Comparison of ENCODE assay signal across 19 mouse cellular contexts in the genomic region with DNA sequence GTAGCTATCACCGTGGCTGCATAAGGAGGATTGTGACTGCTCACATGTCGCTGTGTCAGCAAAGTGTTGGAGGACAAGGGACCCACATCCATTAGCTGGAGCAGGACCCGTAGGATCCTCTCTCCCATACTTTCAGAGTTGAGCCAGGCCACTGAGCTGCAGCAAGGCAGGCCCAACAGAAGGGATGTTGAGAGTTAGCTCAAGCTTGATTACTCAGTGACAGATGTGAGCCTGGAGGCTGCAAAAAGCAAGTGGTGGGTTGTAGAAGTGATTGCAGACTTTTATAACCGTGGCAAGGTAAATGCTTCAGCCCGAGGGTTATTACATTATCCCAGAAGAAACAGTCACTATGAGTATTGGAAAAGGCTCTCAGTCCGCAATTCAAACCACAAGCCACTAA.
DNase-seq lines count a peak whose midpoint lies in the region; ATAC-seq and TF ChIP-seq lines count a peak whose summit lies in the region.
"Had no signal": no experiment of that assay in that cellular context is flagged by ENCODE, and none has a peak within 500 bp of the region (broad histone marks: within the 10 kb centered on the region; RNA-seq: fewer than 3 reads in every experiment).

No protein-coding gene starts in this region.

- no peak overlapping the region for H3K4me2 ChIP-seq in hindbrain, embryonic 11.5 days (replicated peaks; ENCODE audit: low read depth, low read length)
- no peak overlapping the region for H3K4me2 ChIP-seq in hindbrain, postnatal 0 days (ENCODE audit: low read depth, low read length)
- no peak overlapping the region for H3K4me2 ChIP-seq in midbrain, embryonic 13.5 days (replicated peaks)
- no peak overlapping the region for H3K4me2 ChIP-seq in midbrain, embryonic 14.5 days (ENCODE audit: low read length)
- no peak overlapping the region for H3K4me2 ChIP-seq in limb, embryonic 14.5 days (replicated peaks; ENCODE audit: low read depth, low read length, severe bottlenecking)
- H3K4me2 ChIP-seq: embryonic facial prominence, embryonic 15.5 days; heart, embryonic 13.5 days had no signal

- H3K27ac ChIP-seq in hindbrain, embryonic 11.5 days (ENCODE audit: low read depth, low read length), result no peak overlapping the region
- no peak overlapping the region for H3K27ac ChIP-seq in hindbrain, postnatal 0 days
- H3K27ac ChIP-seq in midbrain, embryonic 13.5 days, result no peak overlapping the region
- no peak overlapping the region for H3K27ac ChIP-seq in midbrain, embryonic 14.5 days (replicated peaks; ENCODE audit: low read depth, low read length)
- no peak overlapping the region for H3K27ac ChIP-seq in limb, embryonic 14.5 days (replicated peaks; ENCODE audit: low read depth, low read length)
- H3K27ac ChIP-seq: embryonic facial prominence, embryonic 15.5 days; forebrain, embryonic 10.5 days; heart, embryonic 13.5 days had no signal

- no peaks in the 10 kb centered on the region for H3K27me3 ChIP-seq in hindbrain, embryonic 11.5 days (ENCODE audit: control insufficient read depth, insufficient read depth, low read length)
- no peaks in the 10 kb centered on the region for H3K27me3 ChIP-seq in hindbrain, postnatal 0 days (ENCODE audit: insufficient read depth, low read length)
- H3K27me3 ChIP-seq in midbrain, embryonic 13.5 days, result no peaks in the 10 kb centered on the region
- no peaks in the 10 kb centered on the region for H3K27me3 ChIP-seq in midbrain, embryonic 14.5 days (ENCODE audit: control insufficient read depth, insufficient read depth, low read length)
- H3K27me3 ChIP-seq in limb, embryonic 14.5 days (ENCODE audit: control insufficient read depth, insufficient read depth, low read length), result no peaks in the 10 kb centered on the region
- H3K27me3 ChIP-seq: embryonic facial prominence, embryonic 15.5 days; heart, embryonic 13.5 days had no signal

- H3K9ac ChIP-seq in hindbrain, embryonic 11.5 days (ENCODE audit: low read depth, low read length), result no peak overlapping the region
- H3K9ac ChIP-seq in hindbrain, postnatal 0 days (replicated peaks; ENCODE audit: low read length), result no peak overlapping the region
- no peak overlapping the region for H3K9ac ChIP-seq in midbrain, embryonic 13.5 days (replicated peaks)
- H3K9ac ChIP-seq in midbrain, embryonic 14.5 days (replicated peaks; ENCODE audit: low read length), result no peak overlapping the region
- no peak overlapping the region for H3K9ac ChIP-seq in limb, embryonic 14.5 days (ENCODE audit: low read depth, low read length, severe bottlenecking)
- H3K9ac ChIP-seq: embryonic facial prominence, embryonic 15.5 days; heart, embryonic 13.5 days had no signal

- no peak for TF ChIP-seq POLR2A in limb, embryonic 14.5 days (IDR thresholded peaks at IDR 0.05; ENCODE audit: borderline replicate concordance, extremely low read depth, insufficient read depth, insufficient read length)

- H3K36me3 ChIP-seq in hindbrain, embryonic 11.5 days (ENCODE audit: control insufficient read depth, insufficient read depth, low read length), result no peaks in the 10 kb centered on the region
- no peaks in the 10 kb centered on the region for H3K36me3 ChIP-seq in hindbrain, postnatal 0 days (ENCODE audit: insufficient read depth, low read length)
- no peaks in the 10 kb centered on the region for H3K36me3 ChIP-seq in midbrain, embryonic 13.5 days
- H3K36me3 ChIP-seq in midbrain, embryonic 14.5 days (ENCODE audit: control insufficient read depth, insufficient read depth, low read length), result no peaks in the 10 kb centered on the region
- H3K36me3 ChIP-seq in limb, embryonic 14.5 days (ENCODE audit: control insufficient read depth, insufficient read depth, low read length), result no peaks in the 10 kb centered on the region
- H3K36me3 ChIP-seq: embryonic facial prominence, embryonic 15.5 days; forebrain, embryonic 10.5 days; heart, embryonic 13.5 days had no signal

- no peak for DNase-seq in hindbrain, embryonic 11.5 days (ENCODE audit: low spot score)
- no peak for DNase-seq in hindbrain, postnatal 0 days (ENCODE audit: low spot score)
- DNase-seq in midbrain, embryonic 14.5 days, result no peak
- peak; percentile 7 for DNase-seq in limb, embryonic 14.5 days (ENCODE audit: low spot score)
- DNase-seq in ovary, postnatal 10 days (ENCODE audit: low spot score), result no peak
- DNase-seq in adrenal gland, postnatal 10 days, result no peak
- DNase-seq: adrenal gland, postnatal 14 days; cerebellum, adult 11-12 months; cerebellum, adult 9-10 months; cerebellum, postnatal 25 days; gastrocnemius, postnatal 36 days; heart, adult 11 months; heart, postnatal 36 days had no signal

- H3K4me3 ChIP-seq in hindbrain, embryonic 11.5 days (ENCODE audit: low read depth, low read length), result no peak overlapping the region
- H3K4me3 ChIP-seq in hindbrain, postnatal 0 days (ENCODE audit: low read length), result no peak overlapping the region
- H3K4me3 ChIP-seq in midbrain, embryonic 13.5 days (replicated peaks), result no peak overlapping the region
- H3K4me3 ChIP-seq in midbrain, embryonic 14.5 days (replicated peaks; ENCODE audit: low read depth, low read length), result no peak overlapping the region
- no peak overlapping the region for H3K4me3 ChIP-seq in limb, embryonic 14.5 days (replicated peaks; ENCODE audit: low read length)
- H3K4me3 ChIP-seq: embryonic facial prominence, embryonic 15.5 days; erythroblast, embryonic 14.5 days; forebrain, embryonic 10.5 days; heart, embryonic 13.5 days had no signal

- no peaks in the 10 kb centered on the region for H3K4me1 ChIP-seq in hindbrain, embryonic 11.5 days (replicated peaks; ENCODE audit: control insufficient read depth, insufficient read depth, low read length)
- no peaks in the 10 kb centered on the region for H3K4me1 ChIP-seq in hindbrain, postnatal 0 days (ENCODE audit: insufficient read depth, low read length)
- peaks cover 9% of the 10 kb centered on the region for H3K4me1 ChIP-seq in midbrain, embryonic 13.5 days (replicated peaks)
- no peaks in the 10 kb centered on the region for H3K4me1 ChIP-seq in midbrain, embryonic 14.5 days (ENCODE audit: control insufficient read depth, insufficient read depth, low read length)
- H3K4me1 ChIP-seq in limb, embryonic 14.5 days (ENCODE audit: control insufficient read depth, insufficient read depth, low read length), result 0 out of 2 replicates have a peak, but pooled peaks cover 3% of the 10 kb centered on the region

- H3K9me3 ChIP-seq in hindbrain, embryonic 11.5 days (ENCODE audit: control insufficient read depth, low read length), result no peaks in the 10 kb centered on the region
- no peaks in the 10 kb centered on the region for H3K9me3 ChIP-seq in hindbrain, postnatal 0 days (ENCODE audit: low read length)
- H3K9me3 ChIP-seq in midbrain, embryonic 13.5 days, result no peaks in the 10 kb centered on the region
- H3K9me3 ChIP-seq in midbrain, embryonic 14.5 days (ENCODE audit: control insufficient read depth, low read length), result no peaks in the 10 kb centered on the region
- H3K9me3 ChIP-seq in limb, embryonic 14.5 days (ENCODE audit: control insufficient read depth, low read length), result no peaks in the 10 kb centered on the region
- H3K9me3 ChIP-seq: embryonic facial prominence, embryonic 15.5 days; forebrain, embryonic 10.5 days; heart, embryonic 13.5 days had no signal

- TF ChIP-seq CTCF in hindbrain, postnatal 0 days (IDR thresholded peaks at IDR 0.05; ENCODE audit: low read depth), result no peak

- whole genome bisulfite sequencing in hindbrain, embryonic 11.5 days, result 77% methylated on average over 6 of the region's 6 CpGs
- WGBS in hindbrain, postnatal 0 days, result 73% methylated on average over 6 of the region's 6 CpGs
- 76% methylated on average over 6 of the region's 6 CpGs for WGBS in midbrain, embryonic 13.5 days
- 73% methylated on average over 6 of the region's 6 CpGs for WGBS in midbrain, embryonic 14.5 days
- WGBS in limb, embryonic 14.5 days, result 47% methylated on average over 6 of the region's 6 CpGs

- ATAC-seq in hindbrain, embryonic 11.5 days (ENCODE audit: low FRiP score), result 0 out of 2 replicates have a peak, but pooled peaks have one; percentile 14
- ATAC-seq in hindbrain, postnatal 0 days, result no peak
- ATAC-seq in midbrain, embryonic 13.5 days, result peak; percentile 49; the same call in 1 of the 2 replicates
- no peak for ATAC-seq in midbrain, embryonic 14.5 days (ENCODE audit: low FRiP score, low TSS enrichment)
- peak; percentile 67 for ATAC-seq in limb, embryonic 14.5 days (ENCODE audit: low FRiP score, low read depth)
- ATAC-seq: forebrain, embryonic 14.5 days had no signal

Comparison
In these comparisons a context has a peak if more than half of its experiments do, and no peak if none do; other contexts are left out.
1. ATAC-seq: peak in hindbrain, embryonic 11.5 days (single experiment), midbrain, embryonic 13.5 days (single experiment) and limb, embryonic 14.5 days (single experiment); none in hindbrain, postnatal 0 days (single experiment) and midbrain, embryonic 14.5 days (single experiment).